Mouse (Mus musculus): Measurements from ENCODE around the gene H2al1g.
"Not testable (repeated sequence)": the region's sequence is repeated elsewhere in the genome, so short reads cannot be mapped to it uniquely, and the experiment has no call there.

The H2al1g gene

DNA sequence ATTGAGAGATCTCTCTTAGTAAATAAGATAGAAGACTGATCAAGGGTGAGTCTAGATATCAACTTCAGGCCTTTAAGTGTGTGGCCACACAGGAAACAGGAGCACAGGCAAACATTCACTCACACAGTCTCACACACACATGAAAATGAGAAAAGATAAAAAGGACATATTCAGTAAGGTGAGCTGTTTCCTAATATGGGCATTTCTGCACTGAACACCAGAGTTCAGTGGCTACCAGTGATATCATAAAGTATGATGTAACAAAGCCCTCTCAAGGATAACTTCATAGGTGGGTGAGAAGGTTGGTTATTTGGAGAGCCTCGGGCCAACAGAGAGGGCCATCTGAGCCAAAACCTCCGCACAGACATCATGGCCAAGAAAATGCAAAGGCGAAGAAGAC lies at the start of gene H2al1g:
TSS of gene H2al1g (plus strand) at position 301 of the 400 bp plus-strand sequence.
- DNase-seq: not testable (repeated sequence)

DNA sequence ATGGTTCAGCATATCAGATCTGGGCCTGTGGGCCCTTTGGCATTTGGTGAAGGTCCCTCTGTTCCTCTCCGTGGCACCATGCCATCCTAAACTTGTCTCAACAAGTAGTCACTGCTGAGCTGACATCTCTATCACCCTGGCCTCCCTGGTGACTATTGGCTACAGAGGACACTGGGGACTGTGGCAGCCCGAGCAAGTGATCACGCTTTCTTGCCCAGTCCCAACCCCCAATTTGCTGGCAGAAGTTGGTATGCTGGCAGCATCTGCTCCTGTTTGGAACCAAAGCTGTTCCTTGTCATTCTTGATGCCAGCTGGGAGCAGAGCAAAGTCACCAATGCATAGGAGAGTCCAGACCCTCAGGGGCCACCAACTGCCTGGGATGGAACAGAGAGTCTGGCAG lies 49.0 kb upstream of the H2al1g start:
- no peak for DNase-seq

DNA sequence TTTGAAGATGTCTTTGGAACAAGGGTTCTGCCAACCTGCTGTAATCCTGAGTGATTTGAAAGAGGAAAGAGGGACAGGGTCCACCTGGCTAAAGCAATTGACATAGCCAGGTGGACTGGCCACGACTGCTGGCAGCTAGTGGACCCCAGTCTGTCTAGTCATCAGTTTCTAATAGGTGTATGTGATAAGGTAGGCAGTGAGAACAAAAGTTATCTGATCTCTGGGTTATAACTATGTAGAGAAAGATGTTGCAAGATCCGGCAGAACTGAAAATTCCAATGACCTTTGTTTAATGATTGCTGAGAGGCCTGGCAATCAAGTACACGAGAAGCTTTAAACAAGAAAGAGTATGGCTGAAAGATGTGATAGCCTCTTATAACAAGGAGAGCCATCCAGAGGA lies 44.9 kb upstream of the H2al1g start:
- no peak for DNase-seq

DNA sequence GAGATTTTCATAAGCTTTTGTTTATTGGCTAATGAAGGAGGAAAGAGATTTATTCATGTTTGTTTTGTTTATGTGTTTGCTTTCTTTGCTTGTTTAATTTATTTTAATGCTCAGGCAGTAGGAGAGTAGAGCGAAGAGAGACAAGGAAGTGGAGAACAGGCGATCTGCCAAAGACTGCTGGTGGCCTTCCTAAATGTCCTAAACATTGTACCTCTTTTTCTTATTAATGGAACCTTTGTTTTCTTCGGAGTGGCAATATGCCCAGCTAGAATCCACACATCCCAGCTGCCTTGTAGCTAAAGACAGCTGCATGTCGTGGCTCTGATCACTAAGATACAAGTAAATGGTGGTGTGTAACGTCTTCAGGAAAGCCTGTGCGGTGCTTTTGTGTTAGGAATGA lies 41.0 kb upstream of the H2al1g start:
- DNase-seq: no peak

DNA sequence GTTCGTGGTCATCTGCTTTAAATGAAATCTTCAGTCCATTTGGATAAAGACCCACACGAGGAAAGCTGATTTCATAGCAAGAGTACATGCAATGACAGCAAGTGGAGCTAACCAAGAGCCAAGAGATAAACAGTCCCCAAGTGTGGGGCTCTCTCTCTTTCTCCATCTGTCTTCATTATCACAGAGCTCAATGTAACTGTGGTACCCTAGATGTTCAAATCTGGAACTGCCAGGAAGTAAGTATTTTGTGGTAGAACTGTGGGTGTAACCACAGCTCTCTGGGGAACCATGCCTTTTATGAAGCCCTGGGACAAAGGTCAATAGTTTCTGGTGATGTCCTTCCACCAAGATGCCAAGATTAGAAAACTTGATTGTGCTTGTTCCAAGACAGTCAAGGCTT lies 37.3 kb upstream of the H2al1g start:
- no peak for DNase-seq

DNA sequence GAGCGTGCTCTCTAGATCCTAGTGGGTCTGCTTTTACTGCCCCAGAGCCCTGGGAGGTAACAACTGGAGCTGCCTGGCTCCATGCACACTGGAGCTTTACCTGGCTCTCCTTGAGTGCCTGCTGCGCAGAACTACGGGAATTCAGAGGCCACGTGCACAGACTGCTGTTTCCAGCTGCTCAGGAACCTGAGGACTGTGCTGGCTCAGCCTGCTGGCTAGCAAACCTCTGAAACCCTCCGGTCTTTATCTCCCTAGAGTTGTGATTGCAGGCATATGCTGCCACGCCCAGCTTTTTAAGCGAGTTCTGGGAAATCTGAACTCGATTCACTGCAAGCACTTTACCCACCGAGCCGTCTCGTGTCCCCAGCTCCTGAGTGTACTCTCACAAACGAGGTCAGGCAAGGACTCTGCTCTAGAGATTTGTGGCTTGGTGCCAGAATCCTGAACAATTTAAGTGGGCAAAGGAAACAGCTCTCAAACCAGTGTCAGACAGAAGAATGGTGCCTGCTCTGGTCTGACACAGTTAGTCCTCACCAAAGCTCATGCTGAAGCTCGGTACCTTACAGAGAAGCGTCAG lies 29.7 kb upstream of the H2al1g start:
- no peak for DNase-seq

DNA sequence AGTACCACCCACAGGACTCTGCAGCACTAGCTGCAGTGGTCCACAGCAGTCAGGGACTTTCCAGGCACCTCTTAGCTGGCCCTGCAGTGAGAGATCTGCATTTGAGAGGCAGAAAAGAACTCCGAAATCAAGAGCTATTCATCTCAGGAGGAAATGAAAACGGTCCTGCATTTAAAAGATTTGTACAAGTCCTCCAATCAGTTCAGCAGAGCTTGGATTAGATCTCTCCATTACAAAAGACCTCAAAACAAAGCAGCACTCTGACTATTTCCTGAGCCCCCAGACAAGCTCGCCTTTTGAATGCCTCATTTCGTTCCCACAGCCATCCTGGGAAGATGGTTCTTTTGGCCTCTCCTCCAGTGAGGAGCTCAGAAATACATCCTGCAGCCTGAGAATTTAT lies 28.8 kb upstream of the H2al1g start:
- no peak for DNase-seq

DNA sequence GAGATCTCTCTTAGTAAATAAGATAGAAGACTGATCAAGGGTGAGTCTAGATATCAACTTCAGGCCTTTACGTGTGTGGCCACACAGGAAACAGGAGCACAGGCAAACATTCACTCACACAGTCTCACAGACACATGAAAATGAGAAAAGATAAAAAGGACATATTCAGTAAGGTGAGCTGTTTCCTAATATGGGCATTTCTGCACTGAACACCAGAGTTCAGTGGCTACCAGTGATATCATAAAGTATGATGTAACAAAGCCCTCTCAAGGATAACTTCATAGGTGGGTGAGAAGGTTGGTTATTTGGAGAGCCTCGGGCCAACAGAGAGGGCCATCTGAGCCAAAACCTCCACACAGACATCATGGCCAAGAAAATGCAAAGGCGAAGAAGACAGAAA lies 19.1 kb upstream of the H2al1g start, which contains the start of gene H2al1a:
TSS of gene H2al1a (plus strand) at position 301 of the 400 bp plus-strand sequence.
- not testable (repeated sequence) for DNase-seq

DNA sequence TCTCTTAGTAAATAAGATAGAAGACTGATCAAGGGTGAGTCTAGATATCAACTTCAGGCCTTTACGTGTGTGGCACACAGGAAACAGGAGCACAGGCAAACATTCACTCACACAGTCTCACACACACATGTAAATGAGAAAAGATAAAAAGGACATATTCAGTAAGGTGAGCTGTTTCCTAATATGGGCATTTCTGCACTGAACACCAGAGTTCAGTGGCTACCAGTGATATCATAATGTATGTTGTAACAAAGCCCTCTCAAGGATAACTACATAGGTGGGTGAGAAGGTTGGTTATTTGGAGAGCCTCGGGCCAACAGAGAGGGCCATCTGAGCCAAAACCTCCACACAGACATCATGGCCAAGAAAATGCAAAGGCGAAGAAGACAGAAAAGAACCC lies 15.9 kb upstream of the H2al1g start, which contains the start of gene H2al1b:
TSS of gene H2al1b (plus strand) at position 301 of the 400 bp plus-strand sequence.
- not testable (repeated sequence) for DNase-seq

DNA sequence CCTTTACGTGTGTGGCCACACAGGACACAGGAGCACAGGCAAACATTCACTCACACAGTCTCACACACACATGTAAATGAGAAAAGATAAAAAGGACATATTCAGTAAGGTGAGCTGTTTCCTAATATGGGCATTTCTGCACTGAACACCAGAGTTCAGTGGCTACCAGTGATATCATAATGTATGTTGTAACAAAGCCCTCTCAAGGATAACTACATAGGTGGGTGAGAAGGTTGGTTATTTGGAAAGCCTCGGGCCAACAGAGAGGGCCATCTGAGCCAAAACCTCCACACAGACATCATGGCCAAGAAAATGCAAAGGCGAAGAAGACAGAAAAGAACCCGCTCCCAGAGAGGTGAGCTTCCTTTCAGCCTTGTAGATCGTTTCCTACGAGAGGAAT lies 12.7 kb upstream of the H2al1g start, which contains the start of gene H2al1c:
TSS of gene H2al1c (plus strand) at position 301 of the 400 bp plus-strand sequence.
- not testable (repeated sequence) for DNase-seq

DNA sequence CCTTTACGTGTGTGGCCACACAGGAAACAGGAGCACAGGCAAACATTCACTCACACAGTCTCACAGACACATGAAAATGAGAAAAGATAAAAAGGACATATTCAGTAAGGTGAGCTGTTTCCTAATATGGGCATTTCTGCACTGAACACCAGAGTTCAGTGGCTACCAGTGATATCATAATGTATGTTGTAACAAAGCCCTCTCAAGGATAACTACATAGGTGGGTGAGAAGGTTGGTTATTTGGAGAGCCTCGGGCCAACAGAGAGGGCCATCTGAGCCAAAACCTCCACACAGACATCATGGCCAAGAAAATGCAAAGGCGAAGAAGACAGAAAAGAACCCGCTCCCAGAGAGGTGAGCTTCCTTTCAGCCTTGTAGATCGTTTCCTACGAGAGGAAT lies 9.5 kb upstream of the H2al1g start, which contains the start of gene H2al1d:
TSS of gene H2al1d (plus strand) at position 301 of the 400 bp plus-strand sequence.
- not testable (repeated sequence) for DNase-seq

DNA sequence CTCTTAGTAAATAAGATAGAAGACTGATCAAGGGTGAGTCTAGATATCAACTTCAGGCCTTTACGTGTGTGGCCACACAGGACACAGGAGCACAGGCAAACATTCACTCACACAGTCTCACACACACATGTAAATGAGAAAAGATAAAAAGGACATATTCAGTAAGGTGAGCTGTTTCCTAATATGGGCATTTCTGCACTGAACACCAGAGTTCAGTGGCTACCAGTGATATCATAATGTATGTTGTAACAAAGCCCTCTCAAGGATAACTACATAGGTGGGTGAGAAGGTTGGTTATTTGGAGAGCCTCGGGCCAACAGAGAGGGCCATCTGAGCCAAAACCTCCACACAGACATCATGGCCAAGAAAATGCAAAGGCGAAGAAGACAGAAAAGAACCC lies 6.4 kb upstream of the H2al1g start, which contains the start of gene H2al1e:
TSS of gene H2al1e (plus strand) at position 301 of the 400 bp plus-strand sequence.
- not testable (repeated sequence) for DNase-seq

DNA sequence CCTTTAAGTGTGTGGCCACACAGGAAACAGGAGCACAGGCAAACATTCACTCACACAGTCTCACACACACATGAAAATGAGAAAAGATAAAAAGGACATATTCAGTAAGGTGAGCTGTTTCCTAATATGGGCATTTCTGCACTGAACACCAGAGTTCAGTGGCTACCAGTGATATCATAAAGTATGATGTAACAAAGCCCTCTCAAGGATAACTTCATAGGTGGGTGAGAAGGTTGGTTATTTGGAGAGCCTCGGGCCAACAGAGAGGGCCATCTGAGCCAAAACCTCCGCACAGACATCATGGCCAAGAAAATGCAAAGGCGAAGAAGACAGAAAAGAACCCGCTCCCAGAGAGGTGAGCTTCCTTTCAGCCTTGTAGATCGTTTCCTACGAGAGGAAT lies 3.2 kb upstream of the H2al1g start, which contains the start of gene H2al1f:
TSS of gene H2al1f (plus strand) at position 301 of the 400 bp plus-strand sequence.
- not testable (repeated sequence) for DNase-seq

DNA sequence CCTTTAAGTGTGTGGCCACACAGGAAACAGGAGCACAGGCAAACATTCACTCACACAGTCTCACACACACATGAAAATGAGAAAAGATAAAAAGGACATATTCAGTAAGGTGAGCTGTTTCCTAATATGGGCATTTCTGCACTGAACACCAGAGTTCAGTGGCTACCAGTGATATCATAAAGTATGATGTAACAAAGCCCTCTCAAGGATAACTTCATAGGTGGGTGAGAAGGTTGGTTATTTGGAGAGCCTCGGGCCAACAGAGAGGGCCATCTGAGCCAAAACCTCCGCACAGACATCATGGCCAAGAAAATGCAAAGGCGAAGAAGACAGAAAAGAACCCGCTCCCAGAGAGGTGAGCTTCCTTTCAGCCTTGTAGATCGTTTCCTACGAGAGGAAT lies 3.1 kb downstream of the H2al1g start, which contains the start of gene H2al1h:
TSS of gene H2al1h (plus strand) at position 301 of the 400 bp plus-strand sequence.
- not testable (repeated sequence) for DNase-seq

DNA sequence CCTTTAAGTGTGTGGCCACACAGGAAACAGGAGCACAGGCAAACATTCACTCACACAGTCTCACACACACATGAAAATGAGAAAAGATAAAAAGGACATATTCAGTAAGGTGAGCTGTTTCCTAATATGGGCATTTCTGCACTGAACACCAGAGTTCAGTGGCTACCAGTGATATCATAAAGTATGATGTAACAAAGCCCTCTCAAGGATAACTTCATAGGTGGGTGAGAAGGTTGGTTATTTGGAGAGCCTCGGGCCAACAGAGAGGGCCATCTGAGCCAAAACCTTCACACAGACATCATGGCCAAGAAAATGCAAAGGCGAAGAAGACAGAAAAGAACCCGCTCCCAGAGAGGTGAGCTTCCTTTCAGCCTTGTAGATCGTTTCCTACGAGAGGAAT lies 6.3 kb downstream of the H2al1g start, which contains the start of gene H2al1i:
TSS of gene H2al1i (plus strand) at position 301 of the 400 bp plus-strand sequence.
- not testable (repeated sequence) for DNase-seq

DNA sequence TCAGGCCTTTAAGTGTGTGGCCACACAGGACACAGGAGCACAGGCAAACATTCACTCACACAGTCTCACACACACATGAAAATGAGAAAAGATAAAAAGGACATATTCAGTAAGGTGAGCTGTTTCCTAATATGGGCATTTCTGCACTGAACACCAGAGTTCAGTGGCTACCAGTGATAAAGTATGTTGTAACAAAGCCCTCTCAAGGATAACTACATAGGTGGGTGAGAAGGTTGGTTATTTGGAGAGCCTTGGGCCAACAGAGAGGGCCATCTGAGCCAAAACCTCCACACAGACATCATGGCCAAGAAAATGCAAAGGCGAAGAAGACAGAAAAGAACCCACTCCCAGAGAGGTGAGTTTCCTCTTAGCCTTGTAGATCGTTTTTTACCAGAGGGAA lies 9.5 kb downstream of the H2al1g start, which contains the start of gene H2al1j:
TSS of gene H2al1j (plus strand) at position 301 of the 400 bp plus-strand sequence.
- not testable (repeated sequence) for DNase-seq

DNA sequence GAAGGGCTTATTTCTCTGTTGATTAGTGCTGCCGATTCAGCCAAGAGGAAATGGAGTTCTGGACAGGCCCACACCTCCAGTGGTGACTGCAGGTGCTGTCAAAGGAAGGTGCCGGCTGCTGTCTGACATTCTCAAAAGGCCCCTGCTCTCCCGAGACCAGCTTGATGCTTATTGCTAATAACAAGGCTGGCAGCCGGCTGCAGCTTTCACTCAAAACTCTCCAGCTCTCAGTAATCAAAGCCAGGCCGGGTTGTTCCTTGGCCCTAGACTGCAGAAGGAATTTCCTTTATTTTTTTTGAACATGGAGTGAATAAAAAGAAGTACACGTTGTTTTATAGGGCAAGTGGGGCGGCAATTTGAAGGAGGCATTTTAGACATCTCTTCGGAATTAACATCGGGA lies 27.7 kb downstream of the H2al1g start:
- no peak for DNase-seq

DNA sequence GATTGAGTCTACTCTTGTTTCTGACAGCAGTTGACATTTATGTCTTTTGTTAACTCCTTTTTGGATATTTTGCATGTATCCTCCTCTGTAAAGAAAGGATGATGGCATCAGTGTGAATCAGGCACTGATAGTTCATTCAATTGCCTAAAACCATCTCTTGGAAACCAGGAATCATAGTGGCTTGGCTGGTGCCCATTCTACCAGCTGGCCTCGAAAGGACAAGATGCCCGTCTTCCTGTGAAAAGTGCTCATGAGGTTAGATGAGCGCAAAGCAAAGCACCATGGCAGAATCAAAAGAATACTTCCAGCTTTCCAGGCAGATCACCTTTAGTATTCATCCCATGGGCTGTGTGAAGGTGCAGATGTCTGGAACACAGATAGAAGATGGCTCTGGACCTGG lies 28.7 kb downstream of the H2al1g start:
- no peak for DNase-seq

DNA sequence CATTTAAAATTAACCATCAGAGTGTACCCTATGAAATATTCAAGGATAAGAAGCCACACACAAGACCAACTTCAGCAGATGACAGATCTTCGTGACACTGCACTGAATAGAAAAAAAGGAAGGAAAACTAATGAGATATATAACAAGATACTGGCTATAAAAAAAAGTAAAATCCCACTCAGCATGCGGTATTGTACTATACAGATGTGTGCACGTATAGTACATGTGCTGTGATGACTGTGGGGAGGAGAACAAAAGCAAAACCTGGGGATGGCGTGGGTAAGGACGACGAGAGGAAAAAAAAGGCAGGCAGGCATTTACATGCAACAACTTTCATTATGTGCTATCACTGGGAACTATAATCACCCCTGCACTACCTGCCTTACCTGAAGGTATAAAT lies 42.8 kb downstream of the H2al1g start:
- DNase-seq: no peak

DNA sequence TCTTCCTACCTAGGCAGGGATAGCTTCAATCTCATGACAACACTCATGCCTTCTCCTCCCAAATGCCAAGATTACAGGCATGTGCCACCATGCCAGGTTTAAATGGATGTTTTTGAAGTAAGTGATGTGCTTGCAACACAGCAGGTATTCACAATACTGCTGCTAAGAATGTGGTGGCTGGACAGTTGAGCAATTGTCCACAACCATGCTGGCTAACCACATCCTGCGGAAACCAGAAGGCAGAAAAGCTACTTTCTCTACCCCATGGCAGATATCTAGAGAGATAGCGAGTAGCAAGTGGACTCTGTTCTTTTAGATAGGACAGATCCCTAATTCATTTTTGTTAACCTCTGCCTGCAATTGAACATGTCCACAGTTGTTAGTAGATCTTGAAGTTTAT lies 43.2 kb downstream of the H2al1g start:
- no peak for DNase-seq

DNA sequence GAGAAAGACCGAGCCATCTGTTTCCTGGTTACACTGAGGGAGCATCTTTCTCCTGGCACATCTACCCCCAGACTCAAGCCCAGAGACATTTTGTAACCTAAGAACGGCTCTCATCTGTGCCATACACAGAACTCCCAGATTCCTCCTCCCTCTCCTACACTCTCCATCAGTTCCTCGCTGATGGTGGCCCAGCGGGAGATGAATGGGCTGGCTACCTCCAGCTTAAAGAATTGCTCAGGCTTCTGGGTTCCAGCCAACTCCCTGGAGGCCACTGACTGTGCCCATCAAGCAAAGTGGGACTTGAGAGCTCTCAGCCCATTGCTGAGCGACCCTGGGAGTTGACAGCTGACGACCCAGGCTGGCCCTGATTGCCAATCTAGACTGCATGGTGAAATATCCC lies 45.8 kb downstream of the H2al1g start:
- no peak for DNase-seq

DNA sequence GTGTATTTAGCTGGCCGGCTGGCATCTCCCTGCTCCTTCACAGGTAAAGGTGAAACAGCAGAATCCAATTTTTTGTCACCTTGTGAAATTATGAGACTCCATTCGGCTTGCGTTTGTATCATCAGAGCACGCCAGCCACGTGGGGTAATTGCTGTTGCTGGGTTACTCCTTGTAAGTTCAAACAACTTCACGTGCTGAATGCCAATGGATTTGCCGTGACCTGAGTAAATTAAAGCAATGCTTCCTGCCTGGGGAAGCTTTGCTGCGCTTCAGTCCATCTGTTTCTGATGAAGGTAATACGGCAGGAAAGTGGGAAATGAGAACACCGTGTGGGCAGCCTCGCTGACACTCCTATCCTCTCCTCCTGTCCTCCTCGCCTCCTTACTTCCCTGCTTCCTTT lies 47.1 kb downstream of the H2al1g start:
- no peak for DNase-seq
